Mouse (Mus musculus) spleen, adult 2 months (tissue): ENCODE data around the gene Cops2.

Experiments
- CTCF ChIP-seq: fragments of 200-500 bp; IDR thresholded peaks from 2 replicates; pipeline ENCODE4 v1.5.1; 2011; ENCODE audit warnings: mild to moderate bottlenecking, inconsistent platforms; ENCODE audit not compliant: insufficient read depth, insufficient read length, insufficient replicate concordance; ENCODE audit errors: extremely low read depth
- POLR2A ChIP-seq: fragments of 200-500 bp; IDR thresholded peaks from 2 replicates; pipeline ENCODE4 v1.6.1; 2011; ENCODE audit warnings: low read depth, low read length, inconsistent platforms

GRCm38 (mm10) chr2:125895099-125895498, 36.2 kb upstream of the Cops2 start:
- no peak for TF ChIP-seq CTCF
- no peak for TF ChIP-seq POLR2A
